Mouse (Mus musculus) intestine, postnatal 0 days (tissue): ENCODE results near the gene Nfat5. TPM values are rescaled to one million over a fixed set of nuclear protein-coding genes. Genes with fewer than 3 reads are reported as not detected.

ENCODE experiments used
- ATAC-seq: fragments of 200-750 bp; cut with Nextera tagmentation; 2 replicates; pipeline ENCODE4 v1.8.0; 2017; ENCODE audit warnings: mild to moderate bottlenecking, moderate TSS enrichment, moderate library complexity
- H3K27ac ChIP-seq: fragments of 300-500 bp; sonication (generic); 2 replicates; pipeline ENCODE4 v1.5.1; 2014; ENCODE audit warnings: mild to moderate bottlenecking, low read depth, low read length, moderate library complexity
- H3K27me3 ChIP-seq: fragments of 300-500 bp; sonication (generic); replicated peaks from 2 replicates; pipeline ENCODE4 v1.6.1; 2014; ENCODE audit warnings: low read length, mixed read lengths; ENCODE audit not compliant: control insufficient read depth, insufficient read depth
- H3K36me3 ChIP-seq: fragments of 300-500 bp; sonication (generic); 2 replicates; pipeline ENCODE4 v1.6.1; 2014; ENCODE audit warnings: mild to moderate bottlenecking, moderate library complexity; ENCODE audit not compliant: control insufficient read depth, insufficient read depth
- H3K4me1 ChIP-seq: fragments of 300-500 bp; sonication (generic); replicated peaks from 2 replicates; pipeline ENCODE4 v1.6.1; 2014; ENCODE audit warnings: antibody characterized with exemption, low read length, mixed read lengths; ENCODE audit not compliant: control insufficient read depth, insufficient read depth
- H3K4me2 ChIP-seq: fragments of 300-500 bp; sonication (generic); replicated peaks from 2 replicates; pipeline ENCODE4 v1.6.1; 2014; ENCODE audit warnings: low read depth, mild to moderate bottlenecking, moderate library complexity
- H3K4me3 ChIP-seq: fragments of 300-500 bp; sonication (generic); 2 replicates; pipeline ENCODE4 v1.5.1; 2014; ENCODE audit warnings: low read depth, low read length
- H3K9ac ChIP-seq: fragments of 300-500 bp; sonication (generic); 2 replicates; pipeline ENCODE4 v1.6.1; 2014; ENCODE audit warnings: mild to moderate bottlenecking, low read depth, low read length
- H3K9me3 ChIP-seq: fragments of 300-500 bp; sonication (generic); 2 replicates; pipeline ENCODE4 v1.6.1; 2016; ENCODE audit warnings: mixed run types; ENCODE audit not compliant: control insufficient read depth
- CTCF ChIP-seq: sonication (generic); IDR thresholded peaks from 2 replicates; pipeline ENCODE4 v1.5.1; 2016; ENCODE audit warnings: low read depth, mild to moderate bottlenecking, control low read depth, antibody characterized with exemption, moderate library complexity
- WGBS: fragments of 180-500 bp; shearing (Covaris S2); extraction: QIAGEN DNeasy Blood & Tissue Kit; methylation state at CpG from one replicate; pipeline ENCODE4 v1.1.7; 2014; 5-methylcytosine and 5-hydroxymethylcytosine counted together
- polyA plus RNA-seq: library from polyadenylated mRNA; unstranded; fragments of >200 nt; fragmentation: Nextera tagmentation; extraction: Ambion mirVana; gene quantifications from 2 replicates; pipeline ENCODE4 v1.2.1, GENCODE M21; 2015

Nfat5 gene
- polyA plus RNA-seq, 1 experiment from 2014 or later, result 4.8 TPM

- Histone ChIP-seq H3K4me1 (no peaks in the 10 kb centered on the region), H3K9ac (no peak overlapping the region), H3K36me3 (no peaks in the 10 kb centered on the region), H3K4me2 (no peak overlapping the region), H3K27me3 (no peaks in the 10 kb centered on the region), H3K4me3 (no peak overlapping the region), H3K9me3 (no peaks in the 10 kb centered on the region), H3K27ac (no peak overlapping the region)
- no peak for TF ChIP-seq CTCF
- ATAC-seq, result no peak
- WGBS, result 73% methylated on average over 9 of the region's 9 CpGs
Measured at GRCm38 (mm10) chr8:107268501-107268900, 24.8 kb upstream of the Nfat5 start.

GRCm38 (mm10) chr8:107269191-107269590 lies 24.1 kb upstream of the Nfat5 start:
- H3K27me3 ChIP-seq, result no peaks in the 10 kb centered on the region
- no peak overlapping the region for H3K4me3 ChIP-seq
- no peak for ATAC-seq
- no peaks in the 10 kb centered on the region for H3K4me1 ChIP-seq
- no peak overlapping the region for H3K4me2 ChIP-seq
- TF ChIP-seq CTCF, result no peak
- H3K27ac ChIP-seq, result no peak overlapping the region
- H3K36me3 ChIP-seq, result no peaks in the 10 kb centered on the region
- no peaks in the 10 kb centered on the region for H3K9me3 ChIP-seq
- H3K9ac ChIP-seq, result no peak overlapping the region

- Histone ChIP-seq H3K9me3 (no peaks in the 10 kb centered on the region), H3K4me2 (no peak overlapping the region), H3K27ac (no peak overlapping the region), H3K36me3 (no peaks in the 10 kb centered on the region), H3K9ac (no peak overlapping the region), H3K4me1 (no peaks in the 10 kb centered on the region), H3K4me3 (no peak overlapping the region), H3K27me3 (no peaks in the 10 kb centered on the region)
- TF ChIP-seq CTCF, result no peak
- ATAC-seq, result no peak
- 46% methylated on average over 3 of the region's 3 CpGs for WGBS
Measured at GRCm38 (mm10) chr8:107269617-107270139, 23.6 kb upstream of the Nfat5 start.

GRCm38 (mm10) chr8:107270287-107270686 lies 23.0 kb upstream of the Nfat5 start:
- TF ChIP-seq CTCF, result no peak
- H3K36me3 ChIP-seq, result no peaks in the 10 kb centered on the region
- no peak overlapping the region for H3K4me2 ChIP-seq
- H3K4me3 ChIP-seq, result no peak overlapping the region
- no peaks in the 10 kb centered on the region for H3K9me3 ChIP-seq
- 70% methylated on average over 4 of the region's 4 CpGs for WGBS
- H3K4me1 ChIP-seq, result no peaks in the 10 kb centered on the region
- no peak for ATAC-seq
- H3K27ac ChIP-seq, result no peak overlapping the region
- no peaks in the 10 kb centered on the region for H3K27me3 ChIP-seq
- H3K9ac ChIP-seq, result no peak overlapping the region

GRCm38 (mm10) chr8:107270751-107271150 lies 22.5 kb upstream of the Nfat5 start:
- ATAC-seq, result no peak
- Histone ChIP-seq H3K9me3 (no peaks in the 10 kb centered on the region), H3K4me3 (no peak overlapping the region), H3K9ac (no peak overlapping the region), H3K4me2 (no peak overlapping the region), H3K36me3 (no peaks in the 10 kb centered on the region), H3K27me3 (no peaks in the 10 kb centered on the region), H3K27ac (no peak overlapping the region), H3K4me1 (no peaks in the 10 kb centered on the region)
- WGBS, result 73% methylated on average over 11 of the region's 11 CpGs
- TF ChIP-seq CTCF, result no peak

GRCm38 (mm10) chr8:107277323-107277883 lies 15.9 kb upstream of the Nfat5 start:
- no peaks in the 10 kb centered on the region for H3K27me3 ChIP-seq
- H3K9ac ChIP-seq, result no peak overlapping the region
- WGBS, result 50% methylated on average over 5 of the region's 5 CpGs
- H3K4me2 ChIP-seq, result no peak overlapping the region
- no peak overlapping the region for H3K4me3 ChIP-seq
- no peaks in the 10 kb centered on the region for H3K9me3 ChIP-seq
- H3K27ac ChIP-seq, result no peak overlapping the region
- no peak for TF ChIP-seq CTCF
- no peaks in the 10 kb centered on the region for H3K36me3 ChIP-seq
- no peak for ATAC-seq
- H3K4me1 ChIP-seq, result no peaks in the 10 kb centered on the region

- H3K27ac ChIP-seq, result no peak overlapping the region
- H3K9ac ChIP-seq, result no peak overlapping the region
- WGBS, result 88% methylated on average over 1 of the region's 1 CpGs
- no peaks in the 10 kb centered on the region for H3K4me1 ChIP-seq
- H3K4me2 ChIP-seq, result no peak overlapping the region
- no peak for TF ChIP-seq CTCF
- no peaks in the 10 kb centered on the region for H3K9me3 ChIP-seq
- no peaks in the 10 kb centered on the region for H3K36me3 ChIP-seq
- no peak overlapping the region for H3K4me3 ChIP-seq
- no peak for ATAC-seq
- H3K27me3 ChIP-seq, result no peaks in the 10 kb centered on the region
Measured at GRCm38 (mm10) chr8:107278571-107278970, 14.7 kb upstream of the Nfat5 start.
